Mouse (Mus musculus) embryo, embryonic 9.5 days (tissue): ENCODE results near the gene Gzmn.
"Not testable (repeated sequence)": the region's sequence is repeated elsewhere in the genome, so short reads cannot be mapped to it uniquely, and the experiment has no call there.

ENCODE experiments used
- DNase-seq: peaks from one replicate; pipeline ENCODE4 v3.0.0-alpha.2; 2017; ENCODE audit errors: extremely low spot score

Gzmn gene

DNA sequence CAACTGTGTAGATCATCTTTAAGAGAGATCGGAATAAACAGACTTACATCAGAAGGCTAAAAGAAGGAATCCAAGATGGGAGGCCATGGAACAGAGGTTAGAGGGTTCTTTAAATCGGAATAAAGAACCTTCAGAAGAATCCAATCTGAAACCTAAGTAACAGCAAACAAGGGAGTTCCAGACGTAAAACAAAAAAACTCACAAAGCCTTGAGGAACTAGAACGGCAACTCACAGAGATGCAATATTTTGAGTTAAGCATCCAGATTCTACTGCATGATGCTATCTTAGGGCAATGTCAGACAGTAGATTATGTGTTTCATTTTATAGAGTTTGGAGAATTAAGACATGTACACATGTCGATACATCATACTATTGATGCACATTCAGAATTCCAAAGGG is at the start of gene Gzmn:
Gene Gzmn, minus strand, starts transcription at position 101 of the 400 bp plus-strand sequence.
- no peak for DNase-seq

- DNase-seq = no peak
Observed at GRCm38 (mm10) chr14:56211317-56211716, 36.9 kb upstream of the Gzmn start, which contains the start of gene Gzmf. Gzmf (minus strand) TSS chr14:56211417.

DNA sequence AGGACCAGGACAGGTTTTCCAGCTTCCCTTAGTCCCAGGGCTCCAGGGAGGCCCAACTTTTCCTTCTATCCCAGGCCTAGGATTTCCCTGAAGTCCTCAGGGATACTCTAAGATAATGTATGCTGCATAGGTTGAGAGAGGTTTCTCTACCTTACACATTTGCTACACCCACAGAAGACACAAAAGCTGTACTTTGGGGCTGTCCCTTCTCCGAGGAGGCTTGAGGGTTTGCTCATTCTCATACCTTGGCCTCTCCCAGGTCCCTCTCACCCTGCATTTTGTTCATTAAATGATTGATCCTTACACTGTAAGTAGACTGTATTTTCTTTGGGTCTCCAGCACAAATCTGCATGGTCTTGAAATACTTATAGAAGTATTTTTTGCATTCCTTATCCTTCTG is 31.2 kb upstream of the Gzmn start:
- DNase-seq = no peak

DNA sequence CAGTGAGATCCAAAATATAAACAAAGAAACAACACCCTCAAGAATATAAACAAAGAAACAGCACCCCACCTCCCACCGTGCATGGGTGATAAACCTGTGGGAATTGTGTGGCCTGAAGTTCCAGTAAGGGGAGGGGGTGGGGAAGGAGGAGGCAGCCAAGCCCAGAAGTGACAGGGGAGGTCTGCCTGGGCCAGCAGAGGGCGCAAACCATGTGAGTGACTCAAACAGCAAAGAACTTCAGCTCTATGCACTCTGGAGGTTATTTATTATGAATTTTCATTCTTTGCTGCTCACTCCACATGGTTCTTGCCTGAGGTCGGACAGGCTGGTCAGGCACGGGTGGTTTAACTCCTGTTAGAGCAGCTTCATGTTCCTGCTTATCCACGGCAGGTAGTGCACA is 30.6 kb upstream of the Gzmn start:
- peak; percentile 48 for DNase-seq

DNA sequence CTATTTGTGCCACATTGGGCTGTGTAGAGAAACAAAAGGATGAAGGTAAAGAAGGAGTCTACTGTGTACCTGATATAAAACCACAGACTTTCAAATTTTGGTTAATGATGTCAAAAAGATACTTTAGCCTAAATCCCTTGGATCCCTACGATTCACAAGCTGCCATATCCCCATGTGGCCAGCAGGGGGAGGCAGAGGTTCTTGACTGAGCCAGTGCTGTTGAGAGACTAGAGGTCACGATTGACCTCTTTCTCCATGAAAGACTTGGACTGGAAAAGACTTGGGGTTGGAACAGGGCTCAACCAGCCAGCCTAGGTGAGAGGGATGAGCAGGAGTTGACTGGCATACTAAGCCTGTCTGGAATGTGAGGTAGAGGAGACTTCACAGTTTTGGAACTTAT is 29.6 kb upstream of the Gzmn start:
- DNase-seq = peak; percentile 64

GRCm38 (mm10) chr14:56186946-56187345 is 12.5 kb upstream of the Gzmn start:
- no peak for DNase-seq

DNA sequence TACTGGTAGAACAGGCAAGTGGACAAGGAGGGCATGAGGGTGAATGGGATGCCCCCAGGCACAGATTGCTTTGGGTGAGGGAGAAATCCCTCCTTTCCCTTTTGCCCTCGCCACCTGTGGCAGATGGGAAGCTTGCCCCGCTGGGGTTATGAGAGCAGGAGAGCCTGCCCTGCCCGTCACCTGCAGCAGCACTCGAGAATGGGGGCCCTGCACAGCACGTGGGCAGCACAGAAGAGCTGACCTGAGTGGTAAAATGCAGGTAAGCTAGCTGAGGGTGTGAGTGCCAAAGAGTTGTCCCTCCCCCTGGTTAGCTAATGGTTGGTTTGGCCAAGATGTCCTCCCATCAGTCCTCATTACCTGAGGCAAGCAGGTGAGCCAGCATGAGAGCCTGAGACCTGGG is 12.1 kb upstream of the Gzmn start:
- no peak for DNase-seq

GRCm38 (mm10) chr14:56177651-56178050 is 3.3 kb upstream of the Gzmn start:
- peak; percentile 52 for DNase-seq

- no peak for DNase-seq
Observed at GRCm38 (mm10) chr14:56173396-56173795, 1.0 kb downstream of the Gzmn start.

GRCm38 (mm10) chr14:56172744-56173143 is 1.7 kb downstream of the Gzmn start:
- no peak for DNase-seq

- no peak for DNase-seq
Observed at GRCm38 (mm10) chr14:56168009-56168408, 6.4 kb downstream of the Gzmn start.

- no peak for DNase-seq
Observed at GRCm38 (mm10) chr14:56162109-56162508, 12.3 kb downstream of the Gzmn start.

GRCm38 (mm10) chr14:56159479-56159878 is 14.9 kb downstream of the Gzmn start, which contains the start of gene Gzmg:
Gzmg (minus strand) TSS chr14:56159579.
- not testable (repeated sequence) for DNase-seq

DNA sequence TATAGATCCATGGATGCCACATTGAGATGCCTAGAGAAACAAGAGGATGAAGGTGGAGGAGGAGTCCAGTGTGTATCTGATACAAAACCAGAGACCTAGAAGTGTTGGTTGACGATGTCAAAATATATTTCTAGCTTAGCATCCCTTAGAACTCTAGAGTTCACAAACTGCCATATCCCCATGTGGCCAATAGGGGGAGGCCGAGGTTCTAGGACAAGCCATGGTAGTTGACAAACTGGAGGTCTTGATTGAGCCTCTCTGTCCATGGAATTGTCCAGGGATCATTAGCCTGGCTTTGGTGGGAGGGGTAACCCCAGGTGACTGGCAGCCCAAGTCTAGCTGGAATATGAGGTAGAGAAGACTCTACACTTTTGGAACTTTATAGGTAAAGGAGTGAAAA is 19.1 kb downstream of the Gzmn start:
- DNase-seq = no peak

- not testable (repeated sequence) for DNase-seq
Observed at GRCm38 (mm10) chr14:56133675-56134074, 40.7 kb downstream of the Gzmn start.

- DNase-seq = not testable (repeated sequence)
Observed at GRCm38 (mm10) chr14:56132508-56132907, 41.9 kb downstream of the Gzmn start, which contains the start of gene Gzmd. Gzmd (minus strand) TSS chr14:56132608.

- no peak for DNase-seq
Observed at GRCm38 (mm10) chr14:56128341-56128740, 46.1 kb downstream of the Gzmn start.

- no peak for DNase-seq
Observed at GRCm38 (mm10) chr14:56123516-56123915, 50.9 kb downstream of the Gzmn start.

GRCm38 (mm10) chr14:56120525-56120924 is 53.9 kb downstream of the Gzmn start, which contains the start of gene Gzme:
Gzme (minus strand) TSS chr14:56120625.
- DNase-seq = no peak
